Mouse (Mus musculus): ENCODE measurements around the gene Cenpp. TPM values are rescaled to one million over a fixed set of nuclear protein-coding genes. Genes with fewer than 3 reads are reported as not detected.
"Not testable (repeated sequence)": the region's sequence is repeated elsewhere in the genome, so short reads cannot be mapped to it uniquely, and the experiment has no call there.

Gene Cenpp
- polyA plus RNA-seq, 1 experiment from 2014 or later: 26.8 TPM

GRCm38 (mm10) chr13:49643669-49644362, 8.8 kb downstream of the Cenpp start:
- Histone ChIP-seq H3K9ac (no peak overlapping the region), H3K9me3 (replicated peaks) (no peaks in the 10 kb centered on the region), H3K27ac (no peak overlapping the region), H3K4me3 (no peak overlapping the region), H3K36me3 (ENCODE audit: poor library complexity, severe bottlenecking) (no peaks in the 10 kb centered on the region), H3K4me1 (no peaks in the 10 kb centered on the region), H3K4me2 (no peak overlapping the region), H3K27me3 (no peaks in the 10 kb centered on the region)
- ATAC-seq: no peak

- no peak for ATAC-seq
- 74% methylated on average over 6 of the region's 6 CpGs for WGBS
Measured at GRCm38 (mm10) chr13:49642650-49643049, 9.9 kb downstream of the Cenpp start.

GRCm38 (mm10) chr13:49639965-49640364, 12.6 kb downstream of the Cenpp start:
- no peak overlapping the region for H3K27ac ChIP-seq
- no peak overlapping the region for H3K4me3 ChIP-seq
- H3K9me3 ChIP-seq (replicated peaks): no peaks in the 10 kb centered on the region
- ATAC-seq: no peak
- no peak overlapping the region for H3K4me2 ChIP-seq
- H3K4me1 ChIP-seq: no peaks in the 10 kb centered on the region
- no peak overlapping the region for H3K9ac ChIP-seq
- WGBS: 98% methylated on average over 2 of the region's 2 CpGs
- no peaks in the 10 kb centered on the region for H3K36me3 ChIP-seq (ENCODE audit: poor library complexity, severe bottlenecking)
- H3K27me3 ChIP-seq: no peaks in the 10 kb centered on the region

More at GRCm38 (mm10) chr13:49642650-49643049, 9.9 kb downstream of the Cenpp start:
- Histone ChIP-seq H3K9me3 (replicated peaks) (no peaks in the 10 kb centered on the region), H3K27me3 (no peaks in the 10 kb centered on the region), H3K4me1 (no peaks in the 10 kb centered on the region), H3K36me3 (ENCODE audit: poor library complexity, severe bottlenecking) (no peaks in the 10 kb centered on the region), H3K4me3 (no peak overlapping the region), H3K4me2 (no peak overlapping the region), H3K27ac (no peak overlapping the region), H3K9ac (no peak overlapping the region)

DNA sequence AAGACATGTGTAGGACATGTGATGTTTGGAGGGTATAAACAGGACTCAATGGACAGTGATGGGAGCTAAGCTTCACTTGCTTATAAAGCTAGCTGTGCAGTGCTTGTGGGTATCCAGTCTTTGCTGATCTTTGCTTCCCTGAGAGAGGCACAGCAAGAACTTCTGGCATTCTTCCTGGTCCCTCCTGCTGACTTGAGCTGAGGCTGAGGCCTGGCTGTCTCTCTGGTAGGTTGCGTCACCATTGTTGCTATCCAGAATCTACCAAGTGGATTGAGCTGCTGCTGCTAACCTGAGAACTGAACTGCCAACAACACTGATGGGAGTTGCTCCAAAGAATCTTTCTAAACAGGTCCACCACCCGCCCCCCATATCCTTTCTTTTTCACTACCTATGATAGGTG, 23.5 kb downstream of the Cenpp start:
- H3K27me3 ChIP-seq: no peaks in the 10 kb centered on the region
- H3K4me3 ChIP-seq: no peak overlapping the region
- no peak overlapping the region for H3K4me2 ChIP-seq
- H3K27ac ChIP-seq: no peak overlapping the region
- WGBS: 90% methylated on average over 2 of the region's 2 CpGs
- no peak overlapping the region for H3K9ac ChIP-seq
- ATAC-seq: no peak
- H3K9me3 ChIP-seq (replicated peaks): no peaks in the 10 kb centered on the region
- H3K4me1 ChIP-seq: no peaks in the 10 kb centered on the region
- H3K36me3 ChIP-seq (ENCODE audit: poor library complexity, severe bottlenecking): no peaks in the 10 kb centered on the region

DNA sequence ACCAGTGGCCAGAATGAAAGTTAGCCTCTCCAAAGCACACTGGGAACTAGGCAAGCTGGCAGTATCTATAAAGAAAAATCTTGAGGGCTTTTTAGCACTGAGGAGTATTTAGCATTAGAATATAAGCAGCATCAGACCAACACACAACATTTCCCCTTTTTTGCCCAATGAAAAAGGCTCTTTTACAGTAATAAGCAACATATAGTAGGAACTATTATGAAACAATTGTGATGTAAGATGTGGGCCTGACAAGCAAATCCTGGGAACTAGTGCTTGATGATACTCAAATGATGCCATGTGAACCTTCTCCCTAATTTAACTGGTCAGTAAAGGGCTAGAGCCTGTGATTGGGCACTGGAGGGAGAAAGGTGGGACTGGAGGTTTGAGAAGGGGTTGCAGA, 24.4 kb downstream of the Cenpp start:
- Histone ChIP-seq H3K9ac (no peak overlapping the region), H3K9me3 (replicated peaks) (no peaks in the 10 kb centered on the region), H3K27me3 (no peaks in the 10 kb centered on the region), H3K4me1 (no peaks in the 10 kb centered on the region), H3K36me3 (ENCODE audit: poor library complexity, severe bottlenecking) (no peaks in the 10 kb centered on the region), H3K4me2 (no peak overlapping the region), H3K27ac (no peak overlapping the region), H3K4me3 (no peak overlapping the region)
- ATAC-seq: no peak

DNA sequence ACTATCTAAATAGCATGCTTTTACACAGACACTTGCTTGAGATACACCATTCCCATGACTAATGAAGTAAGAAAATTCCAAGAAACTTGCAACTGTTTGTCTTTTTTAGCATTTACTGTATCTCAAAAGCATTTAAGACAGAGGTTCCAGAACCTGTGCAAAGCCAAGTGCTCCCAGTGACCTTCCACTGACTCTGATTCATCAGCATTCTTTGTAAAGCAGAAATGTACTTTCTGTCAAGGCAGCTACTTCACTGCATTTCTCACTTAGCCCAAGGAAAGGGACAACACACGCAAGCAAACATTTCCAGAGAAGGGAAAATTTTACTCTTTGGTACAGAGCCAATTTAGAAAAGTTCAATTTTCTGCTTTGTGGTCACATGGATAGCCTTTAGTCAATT, 29.4 kb downstream of the Cenpp start:
- 92% methylated on average over 1 of the region's 1 CpGs for WGBS
- H3K9ac ChIP-seq: no peak overlapping the region
- ATAC-seq: no peak

DNA sequence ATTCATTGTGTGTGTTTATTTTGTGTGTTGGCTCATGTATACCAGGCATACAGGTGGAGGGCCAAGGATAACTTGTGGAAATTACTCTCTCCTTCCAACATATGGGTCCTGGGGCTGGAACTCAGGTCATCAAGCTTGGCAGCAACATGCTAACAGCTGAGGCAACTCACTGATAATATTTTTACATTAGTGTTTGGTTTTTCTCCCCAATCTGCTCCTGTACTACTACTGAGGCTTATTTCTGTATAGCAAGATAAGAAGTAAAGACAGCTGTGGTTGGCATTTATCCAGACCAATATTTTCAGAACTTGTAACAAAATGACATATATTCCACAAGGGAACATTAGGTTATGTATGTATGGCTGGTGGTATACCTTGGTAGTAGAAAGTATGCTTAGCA, 34.2 kb downstream of the Cenpp start:
- H3K27ac ChIP-seq: no peak overlapping the region
- H3K9ac ChIP-seq: no peak overlapping the region
- H3K36me3 ChIP-seq (ENCODE audit: poor library complexity, severe bottlenecking): no peaks in the 10 kb centered on the region
- H3K9me3 ChIP-seq (replicated peaks): no peaks in the 10 kb centered on the region
- H3K27me3 ChIP-seq: no peaks in the 10 kb centered on the region
- H3K4me1 ChIP-seq: no peaks in the 10 kb centered on the region
- no peak overlapping the region for H3K4me3 ChIP-seq
- no peak for ATAC-seq
- no peak overlapping the region for H3K4me2 ChIP-seq

More for the DNA sequence above, 29.4 kb downstream of the Cenpp start:
- Histone ChIP-seq H3K36me3 (ENCODE audit: poor library complexity, severe bottlenecking) (no peaks in the 10 kb centered on the region), H3K4me2 (no peak overlapping the region), H3K9me3 (replicated peaks) (no peaks in the 10 kb centered on the region), H3K4me1 (no peaks in the 10 kb centered on the region), H3K27ac (no peak overlapping the region), H3K27me3 (no peaks in the 10 kb centered on the region), H3K4me3 (no peak overlapping the region)

GRCm38 (mm10) chr13:49617021-49617420, 35.6 kb downstream of the Cenpp start:
- Histone ChIP-seq H3K4me2 (no peak overlapping the region), H3K27me3 (no peaks in the 10 kb centered on the region), H3K9ac (no peak overlapping the region), H3K9me3 (replicated peaks) (no peaks in the 10 kb centered on the region), H3K4me1 (no peaks in the 10 kb centered on the region), H3K27ac (no peak overlapping the region), H3K36me3 (ENCODE audit: poor library complexity, severe bottlenecking) (no peaks in the 10 kb centered on the region), H3K4me3 (no peak overlapping the region)
- no peak for ATAC-seq
- 95% methylated on average over 3 of the region's 3 CpGs for WGBS

- Histone ChIP-seq H3K4me3 (no peak overlapping the region), H3K27ac (no peak overlapping the region), H3K9me3 (replicated peaks) (no peaks in the 10 kb centered on the region), H3K4me1 (no peaks in the 10 kb centered on the region), H3K4me2 (no peak overlapping the region), H3K9ac (no peak overlapping the region), H3K36me3 (ENCODE audit: poor library complexity, severe bottlenecking) (no peaks in the 10 kb centered on the region), H3K27me3 (no peaks in the 10 kb centered on the region)
- WGBS: 84% methylated on average over 4 of the region's 4 CpGs
- ATAC-seq: no peak
Measured at GRCm38 (mm10) chr13:49608589-49609322, 43.8 kb downstream of the Cenpp start.

GRCm38 (mm10) chr13:49607714-49608113, 44.9 kb downstream of the Cenpp start, which contains the start of gene Ogn:
TSS of gene Ogn (plus strand) at chr13:49608046.
- H3K9ac ChIP-seq: no peak within 1 kb of the TSS
- 70% methylated on average over 4 of the region's 4 CpGs for WGBS
- H3K36me3 ChIP-seq (ENCODE audit: poor library complexity, severe bottlenecking): no peaks in the 10 kb centered on the region
- H3K4me3 ChIP-seq: no peak within 1 kb of the TSS
- H3K4me1 ChIP-seq: no peaks in the 10 kb centered on the region
- ATAC-seq: no peak
- H3K27me3 ChIP-seq: no peaks in the 10 kb centered on the region
- no peak within 1 kb of the TSS for H3K27ac ChIP-seq
- no peak within 1 kb of the TSS for H3K4me2 ChIP-seq
- H3K9me3 ChIP-seq (replicated peaks): no peaks in the 10 kb centered on the region

DNA sequence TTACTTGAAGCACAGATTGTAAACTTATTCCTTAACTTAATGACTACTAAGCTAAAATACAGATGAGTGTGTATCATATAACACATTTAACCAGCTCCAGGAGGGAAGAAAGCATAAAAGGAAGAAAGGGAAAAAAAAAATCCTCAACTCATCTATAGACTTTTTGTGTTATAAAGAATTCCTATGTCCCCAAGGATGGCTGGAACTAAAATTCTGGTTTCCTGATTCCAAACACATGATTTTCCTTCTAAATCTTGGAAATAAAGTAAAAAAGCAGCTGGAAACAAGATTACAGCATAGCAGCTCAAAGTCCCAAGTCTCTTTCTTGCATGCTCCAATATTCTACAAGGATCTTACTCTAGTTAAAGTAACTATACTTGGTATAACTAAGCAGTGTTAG, 49.0 kb downstream of the Cenpp start:
- no peak overlapping the region for H3K4me2 ChIP-seq
- no peaks in the 10 kb centered on the region for H3K9me3 ChIP-seq (replicated peaks)
- no peaks in the 10 kb centered on the region for H3K27me3 ChIP-seq
- H3K4me3 ChIP-seq: no peak overlapping the region
- H3K9ac ChIP-seq: no peak overlapping the region
- ATAC-seq: no peak
- H3K27ac ChIP-seq: no peak overlapping the region
- no peaks in the 10 kb centered on the region for H3K36me3 ChIP-seq (ENCODE audit: poor library complexity, severe bottlenecking)
- no peaks in the 10 kb centered on the region for H3K4me1 ChIP-seq

GRCm38 (mm10) chr13:49602541-49602940, 50.0 kb downstream of the Cenpp start:
- not testable (repeated sequence) for H3K9me3 ChIP-seq (replicated peaks); H3K27me3 ChIP-seq; H3K4me2 ChIP-seq; ATAC-seq; H3K9ac ChIP-seq; H3K36me3 ChIP-seq (ENCODE audit: poor library complexity, severe bottlenecking); H3K4me3 ChIP-seq; H3K27ac ChIP-seq; H3K4me1 ChIP-seq
- 19% methylated on average over 2 of the region's 2 CpGs for WGBS

DNA sequence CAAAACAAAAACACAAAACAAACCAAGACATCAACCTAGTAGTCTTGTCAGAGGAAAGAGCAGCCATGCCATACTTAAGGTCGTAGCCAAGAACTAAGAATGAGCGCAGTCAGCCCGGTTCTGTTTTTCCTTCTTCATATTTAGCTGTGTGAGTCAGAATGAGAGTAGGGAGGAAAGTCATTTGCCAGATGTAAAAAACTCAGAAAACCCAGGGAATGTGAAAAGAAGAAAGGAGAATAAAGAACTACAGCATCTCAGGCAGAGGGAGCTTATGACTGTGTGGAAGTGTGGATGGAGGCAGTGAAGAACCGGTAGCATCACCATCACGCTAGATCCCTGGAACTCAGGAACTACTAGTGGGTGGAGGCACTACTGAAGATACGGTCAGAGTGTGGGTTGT, 66.5 kb downstream of the Cenpp start:
- Histone ChIP-seq H3K4me2 (no peak overlapping the region), H3K36me3 (ENCODE audit: poor library complexity, severe bottlenecking) (no peaks in the 10 kb centered on the region), H3K9me3 (replicated peaks) (no peaks in the 10 kb centered on the region), H3K9ac (no peak overlapping the region), H3K4me3 (no peak overlapping the region), H3K27me3 (no peaks in the 10 kb centered on the region), H3K27ac (no peak overlapping the region), H3K4me1 (no peaks in the 10 kb centered on the region)
- 96% methylated on average over 6 of the region's 6 CpGs for whole genome bisulfite sequencing
- no peak for ATAC-seq

All from forebrain, embryonic 13.5 days (tissue).